Mouse (Mus musculus) cerebellum, postnatal 4 days (tissue): ENCODE data around the gene Acsf3.

ENCODE experiments used
- DNase-seq, 2 experiments: peaks; one replicate each; pipeline ENCODE4 v3.0.0; 2022; ENCODE audit warnings: low spot score in 2 of 2, mixed read lengths in 1 of 2

Acsf3 gene

DNA sequence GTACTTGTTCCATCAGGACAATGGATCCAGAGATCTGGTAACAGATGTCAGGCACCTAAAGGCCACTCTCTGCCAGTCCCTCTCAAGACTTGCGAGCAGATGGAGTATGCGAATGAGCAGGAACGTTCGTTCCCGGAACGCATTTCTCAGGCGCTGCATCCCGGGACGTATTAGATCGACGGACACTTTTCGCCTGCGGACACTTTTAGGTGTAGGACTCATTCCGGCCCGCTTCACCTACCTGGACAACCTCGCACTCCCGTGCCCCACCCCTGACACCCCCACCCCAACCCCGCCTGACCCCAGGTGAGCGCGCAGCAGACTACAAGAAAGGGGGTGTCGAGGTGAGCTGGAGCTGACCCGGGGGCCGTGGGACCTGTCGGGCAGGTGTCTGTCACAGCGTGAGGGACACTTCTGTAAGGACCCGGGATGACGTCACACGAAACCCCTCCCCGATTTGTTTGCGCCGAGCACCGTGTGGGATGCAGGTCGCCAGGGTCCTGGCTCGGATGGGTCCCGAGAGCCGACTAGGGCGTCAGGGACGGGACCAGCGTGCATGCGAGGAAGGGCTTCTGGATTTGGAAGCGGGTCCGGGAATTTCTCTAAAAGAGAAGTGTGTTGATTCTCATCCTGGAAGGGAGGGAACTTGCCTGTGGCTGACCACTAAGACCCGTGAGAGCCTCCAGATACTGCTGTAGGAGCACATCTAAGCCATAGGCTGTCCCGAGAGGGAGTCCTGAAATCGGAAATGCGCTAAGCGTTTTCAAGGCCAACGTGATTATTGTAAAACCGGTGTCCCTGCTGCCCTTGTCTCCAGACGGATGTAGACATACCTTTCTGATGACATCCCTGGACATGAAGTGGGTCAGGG, at the start of gene Acsf3:
Gene Acsf3 (plus strand): TSS at position 202 of the 871 bp plus-strand sequence.
- DNase-seq, result peak; percentile 54 to 85

DNA sequence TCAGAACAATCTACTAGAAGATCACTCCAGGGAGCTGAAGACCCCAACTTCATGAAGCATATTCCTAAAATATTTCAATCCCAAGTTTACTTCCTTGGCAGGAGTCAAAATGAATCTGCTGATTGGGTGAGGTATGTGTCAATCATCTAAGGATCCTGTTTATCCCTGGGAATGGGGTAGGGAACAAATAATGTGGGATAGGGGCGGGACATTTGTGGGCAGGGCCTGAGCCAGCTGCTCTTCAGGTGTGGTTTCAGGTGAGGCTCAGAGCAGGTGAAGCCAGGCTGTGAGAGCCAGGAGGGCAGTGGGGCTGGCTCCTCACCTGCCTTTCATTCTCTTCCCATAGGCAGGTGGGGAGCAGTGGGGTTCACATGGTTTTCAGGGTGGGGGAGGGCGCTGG, 48.5 kb upstream of the Acsf3 start:
- DNase-seq, result no peak

GRCm38 (mm10) chr8:122727412-122727811, 47.9 kb upstream of the Acsf3 start:
- DNase-seq, result no peak

DNA sequence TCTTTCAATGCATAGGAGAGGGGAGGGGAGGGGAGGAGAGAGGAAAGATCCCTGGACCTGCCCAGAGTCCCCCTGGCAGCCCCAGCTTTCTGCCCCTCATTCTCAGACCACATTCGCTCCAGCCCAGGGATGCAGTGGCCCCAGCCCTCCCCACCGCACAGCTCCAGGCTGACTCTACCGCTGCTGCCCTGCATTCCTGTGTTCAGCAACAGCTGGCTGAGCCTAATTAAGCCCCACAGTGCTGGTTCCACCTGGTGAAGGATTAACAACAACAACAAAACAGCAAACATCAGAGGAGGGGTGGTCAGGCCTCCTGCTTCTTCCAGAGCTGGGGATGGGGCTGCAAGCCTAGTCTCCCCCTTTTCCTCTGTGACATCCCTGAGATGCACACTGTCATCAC, 46.7 kb upstream of the Acsf3 start:
- no peak for DNase-seq

- DNase-seq, result no peak
Observed at GRCm38 (mm10) chr8:122735110-122735509, 40.2 kb upstream of the Acsf3 start.

DNA sequence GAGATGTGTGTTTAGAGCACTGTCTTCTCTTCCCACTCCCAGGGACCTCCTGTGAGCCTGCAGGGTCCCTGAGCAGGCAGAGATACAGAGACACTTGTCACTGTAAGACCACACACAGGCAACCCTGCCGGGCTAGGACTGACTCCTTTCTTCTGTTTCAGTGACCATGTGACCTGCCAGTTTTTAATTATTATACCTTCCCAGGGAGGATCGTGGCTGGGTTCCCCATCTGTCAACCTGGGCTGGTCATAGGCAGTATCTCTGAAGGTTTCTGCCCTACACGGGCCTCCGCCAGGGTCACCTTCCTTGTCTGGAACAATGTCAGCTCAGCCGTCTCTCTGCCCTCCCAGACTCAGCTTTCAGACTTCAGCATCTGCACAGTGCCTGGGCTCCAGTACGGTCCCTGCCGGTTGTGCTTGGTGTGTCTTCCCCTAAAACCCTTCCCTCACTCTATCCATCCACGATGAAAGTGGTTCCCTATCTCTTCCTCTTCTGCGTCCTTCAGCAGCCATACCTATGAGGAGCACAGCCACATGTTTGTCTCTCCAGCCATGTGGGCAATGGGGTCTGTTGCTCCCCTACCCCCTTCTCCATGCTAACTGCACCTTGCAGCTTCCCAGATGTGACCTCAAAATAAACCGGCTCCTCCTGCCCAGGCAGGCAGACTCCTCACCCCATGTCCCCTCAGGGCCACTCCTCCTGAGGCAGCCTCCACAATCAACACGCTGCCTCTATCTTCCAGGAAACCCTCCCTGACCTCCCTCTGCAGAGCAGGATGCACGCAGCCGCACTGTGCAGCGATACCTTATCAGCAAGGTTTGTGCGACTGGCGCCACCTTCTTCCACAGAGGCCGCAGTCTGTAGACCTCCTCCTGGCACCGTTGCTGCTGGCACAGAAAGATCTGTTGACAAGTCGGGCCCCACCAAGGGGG, 39.5 kb upstream of the Acsf3 start:
- DNase-seq, result no peak

GRCm38 (mm10) chr8:122736623-122737022, 38.7 kb upstream of the Acsf3 start:
- DNase-seq, result no peak

DNA sequence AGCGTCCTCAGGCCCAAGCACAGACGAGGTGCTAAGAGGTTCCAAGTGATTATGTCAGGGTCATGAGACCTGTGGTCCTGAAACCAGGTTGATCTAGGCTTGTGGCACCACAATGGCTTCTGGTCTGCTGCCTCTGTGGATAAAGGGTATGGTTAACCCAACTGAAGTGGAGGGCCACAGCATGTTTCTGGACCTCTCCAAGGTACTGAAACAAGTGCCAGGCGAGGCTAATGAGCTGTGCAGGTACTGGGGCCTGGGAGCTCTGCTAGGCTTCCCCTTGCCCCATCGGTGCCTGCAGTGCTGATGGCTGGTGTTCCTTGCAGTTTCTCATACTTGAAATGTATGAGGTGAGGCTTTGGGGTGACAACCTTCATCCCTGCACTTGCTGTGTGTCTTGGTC, 38.2 kb upstream of the Acsf3 start:
- DNase-seq, result no peak

- no peak for DNase-seq
Observed at GRCm38 (mm10) chr8:122737886-122738285, 37.4 kb upstream of the Acsf3 start.

- peak in 1 of 2 experiments; percentile 49 for DNase-seq
Observed at GRCm38 (mm10) chr8:122739102-122739725, 36.1 kb upstream of the Acsf3 start.

DNA sequence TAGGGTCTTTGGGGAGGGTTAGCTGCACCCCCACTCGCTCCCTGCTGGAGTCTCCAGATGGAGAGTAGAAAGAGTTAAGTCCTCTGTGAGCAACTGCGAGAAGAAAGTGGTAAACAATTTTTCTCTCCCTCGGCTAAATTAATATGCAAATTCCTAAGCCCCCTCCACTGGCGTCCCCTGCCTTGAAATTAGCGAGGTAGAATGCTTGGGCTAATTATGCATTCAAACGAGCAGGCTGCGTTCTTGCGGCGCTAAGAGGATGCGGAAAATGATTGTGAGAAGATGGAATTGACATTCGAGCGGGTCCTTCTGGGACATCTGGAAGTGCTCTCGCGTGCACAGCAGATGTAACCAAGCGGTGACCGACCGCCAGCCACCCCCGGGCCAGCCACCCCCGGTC, 32.8 kb upstream of the Acsf3 start:
- DNase-seq, result no peak

DNA sequence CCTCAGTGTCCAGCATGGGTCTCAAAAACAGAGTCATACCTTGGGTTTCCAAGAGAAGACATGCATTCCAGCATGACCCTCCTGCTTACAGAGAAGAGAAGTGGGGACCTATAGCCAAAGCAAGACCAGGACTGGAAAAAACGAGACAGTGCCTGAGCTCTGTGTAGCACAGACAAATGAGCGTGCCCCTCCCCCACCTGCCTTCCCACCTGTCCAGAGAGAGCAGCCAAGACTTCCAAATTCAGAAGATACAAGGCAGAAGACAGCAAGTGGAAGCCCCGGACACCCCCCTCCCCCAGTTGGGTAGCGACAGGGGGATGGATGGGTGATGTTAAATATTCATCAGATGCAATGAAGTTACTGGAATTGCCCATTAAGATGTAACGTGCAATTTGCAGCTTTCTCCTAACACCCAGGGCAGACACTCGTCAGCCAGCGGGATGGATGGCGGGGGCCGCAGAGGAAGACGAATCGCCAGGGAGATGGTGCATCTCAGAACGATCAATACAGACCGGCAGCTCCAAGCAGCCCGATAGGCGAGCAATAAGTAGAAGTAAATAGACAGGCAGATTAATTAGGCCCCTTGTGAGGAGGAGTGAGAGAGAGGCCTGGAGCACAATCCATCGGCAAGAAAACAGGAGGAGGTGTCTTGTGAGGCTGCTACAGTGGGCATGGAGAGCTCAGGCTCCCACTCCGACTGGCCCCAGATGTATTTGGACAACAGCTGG, 30.1 kb upstream of the Acsf3 start:
- no peak for DNase-seq

- DNase-seq, result no peak
Observed at GRCm38 (mm10) chr8:122745750-122746275, 29.5 kb upstream of the Acsf3 start.

- DNase-seq, result no peak
Observed at GRCm38 (mm10) chr8:122746439-122746838, 28.8 kb upstream of the Acsf3 start.

DNA sequence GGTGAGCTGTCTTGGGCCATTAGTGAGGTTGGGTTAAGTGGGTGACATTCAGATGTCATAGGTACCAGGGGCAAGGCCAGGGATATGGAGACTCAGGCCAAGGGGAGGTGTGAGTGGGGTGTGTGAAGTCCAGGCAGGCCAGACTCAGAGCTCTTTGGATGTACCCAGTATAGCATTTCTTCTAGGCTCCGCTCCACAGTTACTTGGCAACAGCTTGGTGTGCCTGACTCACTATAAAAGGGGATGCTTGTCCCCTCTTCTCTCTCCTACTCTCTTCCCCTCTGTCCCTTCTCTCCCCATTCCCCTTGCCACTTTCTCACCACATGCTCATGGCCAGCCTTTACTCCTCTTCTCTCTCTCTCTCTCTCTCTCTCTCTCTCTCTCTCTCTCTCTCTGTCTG, 27.5 kb upstream of the Acsf3 start:
- no peak for DNase-seq

DNA sequence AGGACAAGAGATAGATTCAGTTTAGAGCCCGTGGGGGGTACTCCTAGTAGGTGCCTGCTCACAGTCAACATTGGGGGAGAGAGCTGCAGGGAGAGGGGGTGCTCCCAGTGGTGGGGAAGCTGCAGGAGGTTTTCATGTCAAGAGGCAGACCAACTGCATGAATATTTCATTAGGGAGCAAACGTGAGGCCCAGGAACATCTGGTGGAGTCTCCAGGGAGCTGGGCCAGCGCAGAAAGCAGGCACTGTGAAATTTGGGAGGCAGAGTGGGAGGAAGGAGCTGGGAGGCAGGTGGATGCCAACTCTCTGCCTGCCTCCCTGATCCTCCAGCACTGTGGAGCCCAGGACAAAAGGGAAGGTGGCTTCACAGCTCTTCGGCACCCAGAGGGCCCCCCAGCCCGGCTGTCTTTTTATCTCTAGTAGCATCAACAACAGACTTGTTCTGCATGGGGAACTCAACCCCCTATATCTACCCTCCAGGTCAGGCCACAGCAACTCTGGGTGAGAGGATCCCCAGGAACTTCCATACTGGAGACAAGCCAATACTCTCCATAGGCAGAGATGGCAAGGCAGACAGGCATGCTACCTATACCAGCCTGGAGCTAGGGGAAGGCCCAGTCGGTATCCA, 25.8 kb upstream of the Acsf3 start:
- no peak for DNase-seq

DNA sequence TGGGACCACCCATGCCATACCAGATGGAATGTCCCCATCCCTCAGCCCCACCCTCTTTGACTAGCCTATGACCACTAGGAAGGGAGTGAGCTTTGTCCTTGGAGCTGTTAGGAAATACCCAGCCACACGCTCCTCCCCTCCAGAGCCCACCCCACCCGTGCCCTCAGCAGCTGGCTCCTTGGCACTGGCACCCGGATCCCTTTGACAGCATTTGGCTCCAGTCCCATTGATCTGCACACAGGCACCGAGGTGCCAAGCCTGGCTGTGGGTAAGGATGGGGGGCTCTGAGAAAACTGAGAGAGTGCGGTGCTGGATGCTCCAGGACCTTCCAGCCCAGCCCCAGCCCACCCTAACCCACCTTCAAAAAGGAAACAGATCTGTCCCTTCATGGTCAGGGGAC, 23.9 kb upstream of the Acsf3 start:
- DNase-seq, result peak; percentile 46 to 88

GRCm38 (mm10) chr8:122752111-122752721, 23.1 kb upstream of the Acsf3 start:
- DNase-seq, result peak in 1 of 2 experiments; percentile 80

GRCm38 (mm10) chr8:122758597-122758996, 16.7 kb upstream of the Acsf3 start:
- no peak for DNase-seq

- no peak for DNase-seq
Observed at GRCm38 (mm10) chr8:122760116-122760515, 15.2 kb upstream of the Acsf3 start.
